Mouse (Mus musculus) thymus, postnatal 25 days (tissue): Measurements from ENCODE around the gene Msantd2.

Source experiments
- DNase-seq: peaks from one replicate; pipeline ENCODE4 v3.0.0; 2022

The Msantd2 gene

DNA sequence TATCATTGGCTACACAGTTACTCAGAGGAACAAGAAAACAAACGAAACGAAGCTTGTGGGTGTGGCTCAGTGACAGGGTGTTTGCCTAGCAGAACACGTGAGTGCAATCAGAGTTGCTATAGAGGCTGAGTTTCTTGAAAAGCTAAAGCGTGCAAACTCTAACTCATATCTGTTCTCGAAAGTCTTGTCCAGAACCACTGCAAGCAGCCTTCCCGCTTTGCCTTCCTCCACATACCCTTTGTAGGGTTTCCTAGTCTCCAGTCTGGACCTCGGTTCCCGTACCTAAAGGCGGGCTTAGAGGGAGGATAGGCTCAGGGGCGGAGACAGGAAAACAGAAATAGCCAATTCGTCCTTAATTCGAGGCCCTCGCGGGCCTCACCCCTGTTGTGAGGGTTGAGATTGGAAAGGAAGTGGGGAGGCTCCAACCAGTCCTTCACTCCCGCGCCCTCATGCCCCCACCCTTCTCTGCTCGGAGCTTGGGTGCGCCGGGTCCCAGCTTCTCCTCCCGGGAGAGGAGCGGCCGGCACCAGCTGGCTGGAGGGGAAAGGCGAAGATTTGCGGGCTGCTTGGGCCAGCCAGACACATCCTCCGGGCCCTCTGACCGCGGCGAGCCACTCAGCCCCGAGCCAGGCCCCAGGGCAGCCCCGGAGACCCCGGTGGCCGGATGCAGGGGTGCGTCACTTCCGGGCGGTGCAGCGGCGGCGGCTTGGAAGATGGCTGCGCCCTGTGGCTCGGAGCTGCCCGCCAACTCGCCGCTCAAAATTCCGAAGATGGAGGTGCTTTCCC is at the start of gene Msantd2:
TSS of gene Msantd2 (plus strand) at position 709 of the 786 bp plus-strand sequence.
- peak; percentile 89 for DNase-seq

DNA sequence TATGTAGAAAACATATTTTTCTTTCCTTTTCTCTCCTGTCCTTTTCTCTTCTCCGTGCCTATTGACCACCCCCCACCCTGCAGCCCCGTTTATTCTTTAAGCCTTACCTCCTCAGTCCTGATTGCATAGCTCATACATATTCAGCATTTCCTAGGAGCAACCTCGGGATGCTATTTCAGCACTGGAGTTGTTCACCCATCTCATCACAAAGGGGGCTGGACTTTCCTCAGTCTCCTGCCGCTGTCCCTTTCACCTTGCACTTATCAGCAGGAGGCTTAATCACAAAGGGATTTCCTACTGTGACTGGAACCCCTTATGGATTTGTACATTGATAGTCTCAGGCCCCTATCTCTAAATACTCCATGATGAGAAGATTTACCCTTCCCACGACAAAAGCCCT is 36.7 kb upstream of the Msantd2 start:
- DNase-seq, result no peak

DNA sequence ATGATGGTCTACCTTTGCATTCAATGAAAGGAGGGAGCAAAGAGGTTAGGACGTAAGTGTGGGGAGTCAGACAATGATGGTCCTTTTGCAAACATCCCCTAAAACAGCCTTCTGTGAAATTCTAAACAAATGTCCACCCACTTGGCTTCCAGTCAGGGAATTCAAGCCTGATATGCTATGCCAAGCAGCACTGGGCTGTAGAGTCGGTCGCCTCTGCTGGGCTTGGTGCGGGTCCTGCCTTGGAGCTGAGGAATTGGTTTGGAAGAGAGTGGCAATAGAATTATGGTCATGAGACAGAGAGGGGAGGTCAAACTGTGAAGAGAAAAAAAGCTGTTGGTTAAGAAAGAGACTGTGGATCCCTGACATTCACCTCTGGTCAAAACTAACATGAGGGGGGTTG is 35.8 kb upstream of the Msantd2 start:
- DNase-seq, result no peak

DNA sequence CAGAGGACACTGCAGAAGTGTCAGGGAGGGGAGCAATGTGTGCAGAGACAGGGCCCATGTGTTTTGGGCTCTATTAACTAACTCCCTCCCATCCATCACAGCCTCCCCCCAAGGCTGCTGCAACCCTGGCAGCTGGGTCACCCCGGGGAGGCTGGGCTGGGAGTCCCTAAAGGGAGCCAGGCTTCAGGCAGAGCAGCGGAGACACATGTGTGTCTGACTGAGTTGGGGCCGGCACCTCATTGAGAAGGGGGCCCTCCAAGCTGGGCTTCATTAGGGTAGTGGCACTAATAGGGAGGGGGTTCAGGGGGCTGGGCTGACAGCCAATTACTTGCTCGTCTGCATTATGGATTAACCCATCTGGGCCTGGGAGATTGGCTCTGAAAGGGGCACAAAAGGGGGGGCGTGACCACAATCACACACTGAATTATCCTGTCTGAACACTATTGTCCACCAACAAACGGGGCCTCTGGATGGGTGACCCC is 35.1 kb upstream of the Msantd2 start:
- DNase-seq, result no peak

DNA sequence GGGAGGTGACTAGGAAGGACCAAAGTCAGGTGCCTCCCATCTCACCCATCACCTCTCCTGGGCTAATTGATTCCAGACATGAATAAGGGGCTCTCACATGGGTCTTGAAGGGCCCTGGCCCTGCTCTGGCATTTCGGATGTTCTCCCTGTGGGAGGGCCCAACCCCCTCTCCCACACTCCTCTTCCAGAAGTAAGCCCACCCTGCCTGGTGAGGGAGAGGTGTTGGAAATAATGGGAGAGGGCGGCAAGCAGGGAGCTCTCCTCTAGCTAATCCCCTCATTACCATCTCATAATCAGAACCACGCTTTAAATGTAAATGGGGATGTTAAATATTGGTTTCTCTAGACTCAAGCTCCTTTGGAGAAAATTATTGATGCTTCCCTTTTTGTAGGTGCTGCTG is 34.1 kb upstream of the Msantd2 start:
- DNase-seq, result no peak

DNA sequence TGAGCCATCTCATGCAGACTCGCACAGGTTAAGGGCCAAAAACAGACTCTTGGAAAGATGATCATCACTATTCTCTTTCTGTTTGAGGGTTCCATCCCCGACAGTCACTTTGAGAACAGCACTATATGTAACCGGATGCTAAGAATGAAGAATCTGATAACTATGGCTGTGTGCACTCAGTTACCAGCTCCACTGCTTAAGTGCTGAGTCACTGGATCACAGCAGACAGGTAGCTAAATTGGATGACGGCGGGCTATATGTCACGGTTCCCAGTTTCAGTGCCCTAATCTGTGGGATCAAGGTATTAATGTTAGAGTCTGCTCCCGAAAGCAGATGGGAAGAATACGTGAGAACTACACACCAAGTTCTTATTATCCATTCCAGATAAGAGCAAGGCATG is 33.3 kb upstream of the Msantd2 start:
- DNase-seq, result no peak

DNA sequence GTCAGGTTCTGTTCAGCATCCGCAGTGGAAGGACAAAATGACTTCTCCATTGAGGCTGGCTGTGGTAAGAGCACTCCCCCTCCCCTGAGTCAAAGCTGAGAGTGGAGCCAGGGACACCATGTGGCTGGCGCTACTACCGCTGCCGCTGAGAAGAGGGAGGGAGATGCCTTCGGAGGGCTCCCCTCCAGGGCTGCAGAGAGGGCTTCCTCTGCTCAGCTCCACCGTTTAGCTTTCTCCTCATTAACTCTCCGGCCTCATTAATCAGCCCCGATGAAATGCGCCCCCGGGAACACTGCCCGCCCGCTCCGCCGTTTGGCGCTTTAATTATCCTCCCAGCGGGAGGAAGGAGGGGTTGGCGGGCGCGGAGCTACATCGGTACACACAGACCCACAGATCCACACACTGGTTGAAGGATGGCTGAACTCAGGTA is 32.6 kb upstream of the Msantd2 start:
- no peak for DNase-seq

DNA sequence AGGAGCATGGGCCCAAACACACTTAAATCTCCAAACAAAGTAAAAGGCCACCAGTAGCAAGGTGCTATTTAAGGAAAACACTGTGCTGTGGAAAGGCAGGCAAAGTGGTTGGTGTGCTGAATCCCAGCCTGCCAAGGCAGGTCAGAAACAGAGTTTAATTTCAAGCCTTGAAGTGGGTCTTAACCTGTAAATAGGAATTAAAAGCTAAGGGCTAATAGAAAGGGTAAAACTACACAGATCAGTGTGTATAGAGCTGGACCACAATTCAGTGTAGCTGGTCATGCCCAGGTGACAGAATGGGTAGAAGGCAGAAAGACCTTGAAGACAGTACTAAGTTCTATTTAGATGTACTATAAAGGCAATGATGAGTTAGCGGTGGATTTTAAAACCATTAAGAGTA is 32.0 kb upstream of the Msantd2 start:
- no peak for DNase-seq

DNA sequence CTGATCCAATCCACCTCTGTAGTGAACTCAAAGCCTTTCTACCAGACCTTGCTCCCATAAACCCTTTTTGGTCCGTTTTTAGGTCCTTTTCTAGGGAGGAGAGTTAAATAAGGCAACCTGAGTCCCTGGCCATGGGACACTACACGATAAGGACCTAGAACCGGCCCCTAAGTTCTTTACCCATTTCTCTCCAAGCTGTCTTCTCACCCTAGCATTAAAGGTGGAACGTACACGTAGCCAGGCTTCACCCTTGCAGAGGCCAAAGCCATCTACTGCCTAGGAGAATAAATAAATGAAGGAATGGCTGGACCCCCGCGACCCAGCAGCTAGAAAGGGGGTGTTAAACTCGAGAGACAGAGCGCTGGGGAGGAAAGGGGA is 29.5 kb upstream of the Msantd2 start:
- DNase-seq, result no peak

DNA sequence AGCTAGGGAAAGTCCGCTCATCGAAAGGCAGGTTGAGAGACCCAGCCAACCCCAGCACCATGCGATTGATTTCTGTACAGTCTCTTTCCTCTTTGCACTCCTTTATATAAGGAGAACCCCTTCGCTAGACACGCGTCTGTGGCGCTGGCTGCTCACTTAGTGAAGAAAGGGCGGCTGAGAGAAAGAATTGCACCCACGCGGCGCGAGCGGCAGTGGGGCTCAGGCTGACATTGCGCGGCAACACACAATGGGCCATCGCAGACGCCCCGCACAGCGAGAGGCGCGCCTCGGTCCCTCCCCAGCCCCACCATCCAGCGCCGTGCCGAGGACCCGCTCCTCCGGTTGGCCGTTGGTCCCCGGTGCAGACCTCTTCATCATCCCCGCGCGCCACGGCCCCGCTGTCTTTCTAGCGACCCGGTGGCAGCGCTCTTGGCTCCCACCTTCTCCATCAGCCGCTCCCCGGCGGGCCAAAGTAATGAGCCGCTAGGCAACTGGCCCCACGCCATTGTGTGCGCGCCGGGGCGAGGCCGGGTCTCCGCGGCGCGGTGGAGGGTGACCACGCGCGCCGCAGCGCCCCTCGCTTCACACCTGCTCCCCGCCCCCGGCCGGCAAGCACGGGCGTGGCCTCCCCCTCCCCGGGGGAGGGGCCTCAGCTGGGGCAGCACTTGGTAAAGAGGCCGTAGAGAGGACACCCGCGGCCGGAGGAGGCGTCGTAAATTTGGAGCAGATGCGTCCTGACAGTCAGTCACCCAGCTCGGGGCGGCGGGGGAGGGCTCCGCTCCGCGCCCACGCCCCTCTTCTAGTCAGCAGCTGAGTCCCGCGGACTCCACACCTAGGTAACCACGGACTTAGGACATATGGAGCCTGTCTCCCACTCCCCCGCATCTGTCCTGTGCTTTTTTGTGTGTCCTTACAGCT is 28.8 kb upstream of the Msantd2 start:
- DNase-seq, result no peak

DNA sequence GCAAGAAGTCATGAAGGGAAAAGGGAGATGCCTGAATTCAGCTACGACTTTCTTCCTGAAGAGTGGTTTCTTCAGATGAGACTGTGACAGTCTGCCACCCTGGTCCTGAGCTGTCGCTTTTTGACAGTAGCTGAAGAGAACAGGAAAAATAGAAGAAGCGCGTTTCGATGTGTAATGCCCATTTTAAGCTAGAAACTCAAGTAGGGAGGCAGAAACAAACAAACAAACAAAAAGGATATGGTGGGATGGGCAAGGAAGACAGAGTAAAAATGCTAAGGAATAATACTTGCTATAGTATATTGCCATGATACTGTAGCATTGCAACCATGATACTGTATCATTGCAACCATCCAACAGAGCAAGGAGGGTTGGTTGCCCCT is 28.2 kb upstream of the Msantd2 start:
- no peak for DNase-seq

DNA sequence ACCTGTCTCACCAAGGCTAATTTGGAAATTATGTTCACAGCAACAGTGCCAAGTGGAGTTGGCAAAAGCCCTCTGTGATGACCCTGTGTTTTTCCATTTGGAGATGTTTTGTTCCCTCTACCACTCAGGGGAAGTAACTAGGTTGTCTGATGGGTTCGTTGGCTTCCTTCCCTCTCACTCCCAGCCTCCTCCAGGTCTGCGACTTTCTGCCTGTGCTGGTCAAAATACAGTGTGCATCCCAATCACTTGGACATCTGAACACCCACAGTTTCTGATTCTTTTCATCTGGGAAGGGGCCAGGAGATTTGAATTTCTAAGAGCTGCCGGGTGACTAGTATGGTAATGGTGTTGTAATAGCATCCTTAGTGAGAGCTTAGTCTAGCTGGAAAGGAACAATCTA is 27.5 kb upstream of the Msantd2 start:
- DNase-seq, result no peak

DNA sequence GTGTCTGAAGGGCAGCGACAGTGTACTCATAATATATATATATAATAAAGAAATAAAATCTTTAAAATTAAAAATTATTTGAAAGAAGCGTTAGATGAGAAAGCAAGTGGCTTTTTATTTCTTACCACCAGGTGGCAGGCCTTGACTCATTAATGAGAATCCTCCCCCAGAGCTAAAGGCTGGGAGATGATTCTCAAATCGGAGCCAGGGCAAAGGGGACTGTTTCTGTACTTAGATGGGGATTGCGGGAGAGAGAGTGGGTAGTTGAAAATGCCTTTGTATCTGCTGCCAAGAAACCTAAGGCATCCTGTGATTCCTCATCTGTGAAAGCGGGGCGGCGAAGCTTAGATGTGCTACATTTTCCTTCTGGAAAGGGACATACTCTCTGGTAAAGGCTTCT is 26.4 kb upstream of the Msantd2 start:
- DNase-seq, result peak; percentile 31

DNA sequence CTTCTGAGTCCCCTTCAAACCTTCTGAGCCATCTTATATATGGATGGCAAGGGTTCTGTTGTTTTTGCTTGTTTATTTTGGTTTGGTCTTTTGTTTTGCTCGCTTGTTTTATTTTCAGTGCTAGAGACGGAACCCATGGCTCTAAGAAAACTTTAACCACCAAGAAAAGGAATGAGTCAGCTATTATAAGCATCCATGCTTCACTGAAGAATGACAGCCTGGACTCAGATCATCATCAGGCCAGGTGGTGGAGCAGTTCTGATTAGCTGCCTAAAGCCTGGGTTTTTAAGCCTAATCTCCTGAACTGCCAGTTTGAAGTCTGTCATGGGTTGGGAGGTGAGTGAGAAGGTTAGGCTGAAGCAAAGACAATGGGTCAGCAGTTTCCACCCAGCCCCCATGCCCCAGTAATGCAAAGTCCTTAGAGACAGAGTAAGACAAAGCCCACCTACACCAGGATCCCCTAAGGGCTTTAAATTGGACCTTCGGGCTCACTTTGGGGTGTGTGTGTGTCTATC is 15.5 kb upstream of the Msantd2 start:
- DNase-seq, result no peak

DNA sequence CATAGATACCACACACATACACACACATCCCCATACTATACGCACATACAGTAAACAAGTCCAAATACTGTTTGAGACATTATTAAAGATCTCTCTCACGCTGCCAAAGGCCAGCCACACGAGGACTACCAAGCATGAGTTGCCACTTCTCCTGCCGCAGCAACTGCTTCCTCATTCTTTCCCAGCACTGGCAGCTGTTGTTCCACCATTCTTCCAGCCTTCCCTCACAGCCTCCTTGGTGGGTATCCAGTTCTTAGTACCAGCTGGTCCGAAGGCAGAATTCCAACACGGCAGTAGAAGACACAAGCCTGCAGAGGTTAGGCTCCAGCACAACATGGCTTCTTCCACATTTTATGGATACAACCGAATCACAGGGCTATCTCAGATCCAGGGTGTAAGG is 14.2 kb upstream of the Msantd2 start:
- DNase-seq, result no peak

DNA sequence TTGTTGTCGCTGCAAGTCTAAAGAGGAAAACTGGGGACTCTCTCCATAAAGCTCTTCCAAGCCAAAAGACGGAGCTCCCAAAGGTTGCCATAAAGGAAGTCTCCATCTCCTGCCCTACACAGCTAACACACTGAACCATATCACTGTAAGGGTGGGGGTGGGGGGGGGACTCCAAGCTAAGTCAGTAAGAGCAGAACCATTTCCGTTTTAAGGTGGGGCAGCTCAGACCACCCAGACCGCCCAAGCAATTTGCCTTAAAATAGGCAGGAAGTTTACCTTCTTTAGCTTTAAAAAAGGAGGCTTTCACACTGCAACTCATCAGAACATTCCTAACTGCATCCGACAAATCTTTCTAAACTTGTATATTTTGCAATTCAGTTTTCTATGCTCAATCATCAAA is 4.0 kb upstream of the Msantd2 start:
- no peak for DNase-seq

DNA sequence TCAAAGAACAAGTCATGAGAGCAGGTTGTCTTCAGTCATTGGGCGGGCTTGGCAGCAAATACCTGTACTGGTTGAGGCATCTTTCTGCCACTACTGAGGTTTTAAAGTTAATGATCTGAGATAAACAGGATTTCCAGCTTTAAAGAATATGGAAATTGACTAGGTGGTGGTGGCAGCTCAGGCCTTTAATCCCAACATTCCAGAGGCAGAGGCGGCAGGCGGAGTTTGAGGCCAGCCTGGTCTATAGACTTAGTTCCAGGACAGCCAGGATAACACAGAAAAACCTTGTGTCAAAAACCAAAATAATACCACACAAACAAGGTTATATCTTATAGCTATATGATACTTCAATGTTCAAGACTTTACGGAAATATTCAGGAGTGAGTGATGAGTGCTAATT is 1.1 kb upstream of the Msantd2 start:
- DNase-seq, result no peak

DNA sequence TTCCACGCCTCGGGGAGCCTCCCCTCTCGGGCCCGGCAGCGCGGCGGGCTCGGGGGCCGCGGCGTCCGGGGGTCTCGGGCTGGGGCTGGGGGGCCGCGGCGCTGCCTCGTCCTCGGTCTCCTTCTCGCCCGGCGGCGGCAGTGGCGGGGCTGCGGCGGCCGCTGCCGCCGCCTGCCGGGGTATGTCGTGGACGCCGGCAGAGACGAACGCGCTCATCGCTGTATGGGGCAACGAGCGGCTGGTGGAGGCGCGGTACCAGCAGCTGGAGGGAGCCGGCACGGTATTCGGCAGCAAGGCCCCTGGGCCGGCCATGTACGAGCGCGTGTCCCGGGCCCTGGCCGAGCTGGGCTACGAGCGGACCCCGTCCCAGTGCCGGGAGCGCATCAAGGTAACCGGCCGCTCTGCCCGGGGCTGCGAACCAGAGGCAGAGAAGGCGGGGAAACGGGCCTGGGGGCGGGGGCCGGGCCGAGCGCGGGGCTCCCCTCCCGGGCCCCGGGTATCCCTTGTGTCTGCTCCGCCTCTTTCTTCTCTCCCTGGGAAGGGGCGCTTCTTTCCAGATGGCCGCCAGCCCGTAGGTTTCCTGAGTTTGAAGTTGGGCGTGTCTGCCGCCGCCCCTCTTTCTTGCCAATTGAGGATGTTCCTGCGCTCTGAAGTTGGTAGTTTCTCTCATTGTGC is 464 bp downstream of the Msantd2 start:
- peak; percentile 46 for DNase-seq

DNA sequence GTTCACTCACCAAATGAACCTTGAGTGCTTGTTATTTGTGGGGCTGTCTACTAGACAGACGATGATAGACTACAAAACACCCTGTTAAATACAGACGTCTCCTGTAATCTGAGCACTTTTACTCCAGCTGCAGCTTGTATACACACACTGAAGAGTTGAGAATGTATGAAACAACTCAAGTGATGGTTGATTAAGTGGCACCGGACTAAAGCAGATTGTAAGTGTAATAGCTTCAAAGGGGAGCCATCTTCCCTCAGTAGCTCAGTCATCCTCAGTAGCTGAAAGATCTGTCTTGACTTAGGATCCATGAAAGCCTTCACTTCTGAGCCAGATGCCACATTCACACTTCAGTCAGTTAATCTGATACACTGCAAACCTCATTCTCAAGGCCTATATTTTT is 6.6 kb downstream of the Msantd2 start:
- DNase-seq, result no peak

DNA sequence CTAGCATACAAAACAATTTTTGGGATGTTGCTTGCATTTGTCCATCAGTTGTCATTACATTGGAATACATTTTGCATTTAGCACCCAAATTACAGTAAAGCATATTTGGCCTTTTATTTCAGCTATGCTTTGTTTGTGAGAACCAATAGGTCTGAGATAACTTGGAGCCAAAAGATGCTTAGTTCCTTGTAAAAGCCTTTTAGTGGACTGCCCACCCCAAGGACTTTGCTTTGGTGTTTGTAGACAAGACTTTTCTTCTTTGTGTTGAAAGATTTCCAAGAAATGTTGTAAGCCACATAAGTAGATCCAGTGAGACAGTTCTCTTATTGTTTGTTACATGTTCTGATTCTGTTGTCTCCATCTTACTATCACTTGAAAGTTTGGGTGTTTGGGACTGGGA is 7.2 kb downstream of the Msantd2 start:
- DNase-seq, result no peak

DNA sequence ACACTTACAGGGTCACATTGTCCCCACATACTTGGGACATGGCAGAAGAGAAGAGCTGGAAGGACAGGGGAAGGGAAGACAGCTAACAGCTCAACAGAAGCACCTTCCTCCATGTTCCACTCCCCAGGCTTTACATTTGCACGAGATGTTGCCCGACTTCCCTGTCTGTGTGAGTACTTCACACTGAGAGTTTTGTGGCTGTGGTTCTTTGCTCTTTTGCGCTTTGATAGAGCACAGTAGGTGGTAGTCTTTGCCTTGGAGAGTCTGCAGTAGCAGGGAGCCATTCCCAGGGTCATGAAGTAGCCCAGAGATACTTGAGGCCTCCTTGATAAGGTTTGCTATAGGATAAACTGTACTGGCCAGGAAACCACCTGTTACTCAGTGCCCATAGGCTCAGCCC is 11.1 kb downstream of the Msantd2 start:
- no peak for DNase-seq

DNA sequence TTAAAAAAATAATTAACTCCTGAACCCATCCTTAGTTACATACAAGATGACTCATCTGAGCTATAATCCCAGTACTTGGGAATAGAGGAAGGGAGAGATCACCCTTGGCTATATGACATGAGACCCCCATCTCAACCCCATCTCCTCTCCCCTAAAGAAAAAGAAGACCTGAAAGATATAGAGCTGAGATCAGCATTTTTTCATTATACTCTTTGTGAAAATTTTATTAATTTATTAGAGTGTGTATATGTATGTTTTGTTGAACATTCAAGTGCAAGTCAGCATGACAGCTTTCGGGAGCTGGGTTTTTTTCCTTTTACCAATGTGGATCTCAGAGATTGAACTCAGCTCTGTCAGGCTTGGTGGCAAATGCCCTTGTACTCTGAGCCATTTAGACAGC is 12.1 kb downstream of the Msantd2 start:
- no peak for DNase-seq

DNA sequence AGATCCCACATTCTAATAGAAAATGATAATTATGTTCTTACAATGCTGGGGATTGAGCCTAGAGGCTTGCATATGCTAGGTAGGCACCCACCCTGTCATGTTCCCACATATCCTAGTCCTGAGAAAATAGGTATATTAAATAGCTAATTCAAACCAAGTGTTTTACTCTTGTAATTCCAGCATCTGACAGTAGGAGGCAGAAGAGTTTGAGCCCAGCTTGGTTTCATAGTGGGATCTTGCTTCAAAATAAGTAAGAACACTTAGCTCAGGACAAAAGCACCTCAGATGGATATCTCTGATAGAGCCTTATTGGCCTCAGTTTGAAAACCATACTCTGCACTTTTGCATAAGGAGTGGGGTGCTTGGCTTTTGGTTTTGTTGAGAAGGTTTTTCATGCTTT is 15.2 kb downstream of the Msantd2 start:
- no peak for DNase-seq
